Mouse (Mus musculus): ENCODE data around the gene Prpf19.

The Prpf19 gene

DNA sequence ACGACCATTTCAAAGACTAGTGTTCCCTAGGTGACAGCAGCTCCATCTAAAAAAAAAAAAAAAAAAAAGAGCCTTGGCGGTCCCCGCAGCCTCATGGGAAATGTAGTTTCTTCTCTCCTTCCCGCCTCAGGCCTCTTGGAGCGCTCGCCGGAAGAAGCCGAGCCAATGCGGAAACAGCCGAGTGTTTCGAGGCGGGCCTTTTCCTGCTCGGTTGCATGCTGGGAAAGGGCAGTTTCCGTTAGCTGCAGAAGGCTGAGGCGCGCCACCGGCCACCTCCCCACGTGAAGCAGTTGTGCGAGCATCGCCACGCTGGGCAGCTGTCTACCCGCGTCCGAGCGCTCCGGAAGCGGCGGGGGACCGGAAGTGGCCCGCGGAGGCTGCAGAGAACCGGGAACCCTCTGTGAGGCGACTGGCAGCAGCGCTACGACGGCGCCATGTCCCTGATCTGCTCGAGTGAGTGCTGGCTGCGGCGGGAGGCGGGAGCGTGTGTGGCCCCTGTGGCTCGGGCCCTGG lies at the start of gene Prpf19:
Prpf19 (plus strand) TSS at position 216 of the 513 bp plus-strand sequence.
- DNase-seq, result peak; percentile 99 to 100

DNA sequence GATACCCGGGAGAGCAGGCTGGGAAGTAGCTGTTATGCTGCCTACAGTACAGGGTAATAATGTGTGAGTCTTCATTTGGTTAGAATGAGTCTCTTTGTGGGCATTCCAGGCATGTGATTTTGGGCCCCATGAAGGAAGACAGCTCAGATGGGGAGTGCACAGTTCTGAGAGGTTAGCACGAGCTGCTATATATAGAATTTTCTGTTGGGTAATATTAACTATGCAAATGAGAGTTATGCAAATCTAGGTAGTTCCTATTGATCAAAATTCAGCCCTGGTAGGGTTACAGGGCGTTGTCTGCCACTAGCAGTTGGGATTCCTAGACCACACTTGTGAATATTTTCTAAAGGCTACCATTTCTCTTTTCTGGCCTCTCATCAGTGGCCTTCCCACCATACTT lies 49.6 kb upstream of the Prpf19 start:
- no peak for DNase-seq

- no peak for DNase-seq
Observed at GRCm38 (mm10) chr19:10846150-10846549, 48.9 kb upstream of the Prpf19 start.

DNA sequence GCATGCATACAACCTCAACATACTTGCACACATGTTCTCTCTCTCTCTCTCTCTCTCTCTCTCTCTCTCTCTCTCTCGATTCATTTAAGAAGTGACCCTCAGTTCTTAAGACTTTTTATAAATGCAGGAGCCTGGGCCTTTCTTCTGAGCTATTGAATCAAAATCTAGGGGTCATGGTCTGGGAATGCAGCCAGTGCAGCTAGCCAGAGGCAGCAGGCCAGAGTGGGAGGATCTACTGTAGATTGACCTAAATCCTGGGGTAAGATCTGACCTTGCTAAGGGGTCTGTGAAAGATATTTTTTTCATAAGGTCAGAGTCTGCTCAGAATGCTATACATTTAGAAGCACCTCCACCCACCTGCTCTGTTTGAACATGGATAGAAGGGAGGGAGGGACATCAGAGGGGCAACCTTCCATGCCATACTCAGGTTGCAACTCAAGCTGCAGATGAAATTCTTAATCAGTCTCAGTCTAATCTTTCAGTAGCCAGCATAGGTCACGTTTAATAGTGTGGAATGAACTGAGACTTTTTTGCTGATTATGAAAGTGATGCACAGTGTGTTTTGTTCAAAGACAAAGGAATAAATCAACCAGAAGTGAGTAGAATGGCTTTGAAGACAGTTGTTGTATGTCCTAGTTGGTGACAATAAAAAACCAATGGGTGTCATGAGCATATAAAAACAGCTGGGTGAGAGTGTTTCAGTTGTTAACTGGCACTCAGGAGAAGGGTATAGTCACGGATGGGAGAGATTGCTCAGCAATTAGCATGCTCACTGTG lies 47.5 kb upstream of the Prpf19 start:
- peak in 1 of 2 experiments; percentile 59 for DNase-seq

- DNase-seq, result no peak
Observed at GRCm38 (mm10) chr19:10855422-10855821, 39.6 kb upstream of the Prpf19 start.

- peak in 1 of 2 experiments; percentile 36 for DNase-seq
Observed at GRCm38 (mm10) chr19:10856520-10856919, 38.5 kb upstream of the Prpf19 start.

DNA sequence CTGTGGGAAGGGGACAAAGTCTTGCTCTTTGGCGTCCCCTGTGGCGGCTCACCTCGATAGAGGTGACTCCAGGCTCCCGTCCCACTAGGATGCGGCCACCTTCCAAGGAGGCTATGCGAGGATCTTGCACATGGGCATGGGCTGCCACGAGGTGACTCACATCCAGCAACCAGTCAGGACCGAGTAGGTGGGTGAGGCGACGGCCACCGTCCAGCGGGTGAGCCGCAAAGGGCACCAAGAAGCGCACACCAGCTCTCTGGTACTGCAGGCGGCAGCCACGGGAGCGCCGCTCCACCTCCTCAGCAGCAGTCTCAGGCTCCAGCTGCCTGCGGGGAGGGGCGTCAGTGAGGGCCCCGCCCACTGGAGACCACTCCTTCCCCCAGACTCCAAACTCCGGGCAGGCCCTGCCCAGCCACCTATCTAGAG lies 34.9 kb upstream of the Prpf19 start:
- peak; percentile 37 to 60 for DNase-seq

DNA sequence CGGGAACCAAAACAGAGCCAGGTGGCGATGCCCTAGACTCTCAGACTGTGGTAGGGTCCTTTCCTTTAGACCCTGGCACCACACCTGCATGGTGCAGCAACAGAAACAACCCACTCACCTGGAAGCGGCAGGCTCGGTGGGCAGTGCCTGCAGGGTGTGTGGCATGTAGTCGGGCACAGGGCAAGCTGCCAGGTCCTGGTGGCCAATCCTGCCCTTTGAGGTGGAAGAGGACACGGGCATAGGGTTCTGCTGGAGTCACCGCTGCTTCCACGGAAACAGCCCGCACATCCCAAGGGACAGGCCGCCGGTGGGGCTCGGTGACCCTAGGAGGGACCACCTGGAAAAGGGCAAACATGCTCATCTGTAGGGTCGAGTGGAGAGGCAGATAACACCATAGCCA lies 28.7 kb upstream of the Prpf19 start:
- peak; percentile 82 to 88 for DNase-seq

- peak; percentile 45 to 53 for DNase-seq
Observed at GRCm38 (mm10) chr19:10867946-10868622, 26.9 kb upstream of the Prpf19 start.

DNA sequence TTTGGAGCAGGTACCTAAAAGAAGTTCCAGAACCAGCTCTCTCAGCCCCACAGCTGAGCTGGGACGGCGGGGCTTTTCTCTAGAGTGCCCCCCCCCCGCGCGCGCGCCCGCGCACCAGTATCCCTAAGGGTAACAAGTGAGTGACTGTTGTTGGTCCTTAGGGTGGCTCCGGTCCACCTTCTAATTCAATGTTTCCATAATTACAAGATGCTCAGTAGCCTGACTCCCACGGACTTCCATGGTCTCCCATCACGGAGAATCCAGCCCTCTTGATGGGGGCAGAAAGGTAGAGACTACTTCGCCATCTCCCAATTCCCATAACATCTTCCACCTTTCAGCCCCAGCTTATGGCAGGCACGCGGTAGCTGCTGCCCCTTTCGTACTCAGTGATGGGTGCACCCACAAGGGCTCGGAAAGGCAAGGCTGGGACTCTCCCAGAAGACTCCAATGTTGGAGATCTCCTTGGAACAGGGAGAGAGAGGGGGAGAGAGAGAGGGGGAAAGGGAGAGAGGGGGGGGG lies 26.3 kb upstream of the Prpf19 start:
- DNase-seq, result peak; percentile 66 to 76

DNA sequence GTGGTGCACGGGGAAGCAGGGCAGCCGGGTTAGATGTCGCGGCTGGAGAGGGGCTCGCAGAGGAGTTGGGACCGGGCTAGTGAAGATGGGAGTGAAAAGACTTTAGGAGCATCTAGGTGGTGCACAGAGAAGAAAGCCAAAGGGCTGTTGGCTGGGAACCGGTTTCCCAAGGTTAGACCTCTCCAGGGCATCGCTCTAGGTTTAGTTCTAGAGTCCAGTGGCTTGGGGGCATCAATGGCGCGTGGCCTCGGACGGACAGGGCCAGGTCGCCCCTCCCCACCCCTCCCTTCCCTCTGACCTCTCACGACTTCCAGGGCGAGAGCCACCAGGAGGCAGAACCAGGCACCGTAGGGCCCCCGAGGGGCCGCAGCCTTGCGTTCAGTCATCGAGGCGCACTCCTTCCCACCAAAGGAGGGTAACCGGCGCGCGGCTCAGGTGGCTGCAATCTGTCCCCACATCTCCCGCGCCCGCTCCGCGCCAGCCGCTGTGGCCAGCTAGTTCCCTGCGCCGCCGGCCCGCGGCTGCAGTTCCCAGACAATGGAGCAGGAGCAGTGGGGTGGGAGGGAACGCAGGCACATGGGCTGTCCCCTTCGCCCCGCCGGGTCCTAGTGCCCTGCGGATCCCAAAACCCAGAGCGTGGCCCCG lies 25.7 kb upstream of the Prpf19 start:
- DNase-seq, result peak; percentile 94 to 96

- DNase-seq, result peak in 1 of 2 experiments; percentile 72
Observed at GRCm38 (mm10) chr19:10869886-10870527, 25.0 kb upstream of the Prpf19 start, which contains the start of gene Tmem132a. Gene Tmem132a (minus strand): TSS chr19:10869940.

- DNase-seq, result peak in 1 of 2 experiments; percentile 48
Observed at GRCm38 (mm10) chr19:10870676-10871075, 24.4 kb upstream of the Prpf19 start.

DNA sequence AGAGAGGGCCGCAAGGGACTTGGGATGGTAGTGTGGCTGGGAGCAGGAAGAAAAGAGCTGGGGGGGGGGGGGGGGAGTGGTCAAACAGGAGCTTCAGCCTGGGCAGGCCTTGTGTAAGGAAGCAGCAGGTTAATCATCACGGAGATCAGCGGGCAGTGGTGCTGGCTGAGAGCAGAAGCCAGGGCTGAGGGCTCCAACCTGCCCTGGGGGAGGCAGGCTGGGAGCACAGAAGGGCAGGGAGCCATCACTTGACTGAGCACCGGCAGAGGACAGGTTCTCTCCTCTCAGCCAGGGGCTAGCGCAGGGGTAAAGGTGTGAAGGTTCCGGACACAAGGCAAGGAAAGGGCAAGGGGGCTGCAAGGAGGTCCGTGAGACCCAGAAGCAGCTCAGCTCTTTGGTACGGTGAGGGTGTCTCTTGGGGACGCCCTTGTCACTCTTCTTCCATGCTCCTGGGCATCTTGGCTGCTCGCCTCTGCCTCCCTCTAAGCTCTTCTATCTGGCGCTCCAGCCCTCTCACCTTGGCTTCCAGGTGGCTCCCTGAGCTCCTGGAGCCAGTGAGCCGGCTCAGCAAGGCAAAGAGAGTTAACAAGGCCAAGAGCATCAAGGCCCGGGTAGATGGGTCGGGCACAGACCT lies 23.6 kb upstream of the Prpf19 start:
- peak; percentile 69 to 70 for DNase-seq

DNA sequence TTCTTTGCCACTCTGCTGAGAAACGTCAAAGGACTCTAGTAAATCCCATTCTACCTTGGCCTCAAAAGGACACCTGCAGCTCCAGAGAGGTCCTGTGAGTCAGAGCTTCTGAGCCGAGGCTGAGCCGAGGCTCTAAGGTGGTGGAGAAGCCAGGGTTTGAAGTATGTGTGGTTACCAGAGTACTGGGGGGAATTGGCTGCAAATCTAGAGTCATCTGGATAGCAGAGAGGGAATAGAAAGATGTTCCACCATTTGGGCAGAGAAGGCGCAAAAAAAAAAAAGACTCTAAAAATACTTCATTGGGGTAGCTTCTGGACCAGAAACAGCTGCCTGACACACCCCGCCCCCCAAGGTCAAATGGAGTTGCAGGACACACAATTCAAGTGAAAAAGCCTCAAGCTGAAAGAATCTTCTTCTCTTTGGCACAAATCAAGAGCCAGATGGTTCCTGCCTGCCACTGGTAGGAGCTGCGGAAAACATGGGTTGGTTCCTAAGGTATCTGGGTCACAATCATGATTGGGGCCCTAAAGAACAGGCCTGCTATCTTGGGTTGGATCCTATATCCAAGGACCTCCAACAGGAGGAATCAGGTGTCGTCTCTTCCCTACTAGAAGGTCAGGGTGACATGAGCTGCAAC lies 16.7 kb upstream of the Prpf19 start:
- peak; percentile 79 to 80 for DNase-seq

DNA sequence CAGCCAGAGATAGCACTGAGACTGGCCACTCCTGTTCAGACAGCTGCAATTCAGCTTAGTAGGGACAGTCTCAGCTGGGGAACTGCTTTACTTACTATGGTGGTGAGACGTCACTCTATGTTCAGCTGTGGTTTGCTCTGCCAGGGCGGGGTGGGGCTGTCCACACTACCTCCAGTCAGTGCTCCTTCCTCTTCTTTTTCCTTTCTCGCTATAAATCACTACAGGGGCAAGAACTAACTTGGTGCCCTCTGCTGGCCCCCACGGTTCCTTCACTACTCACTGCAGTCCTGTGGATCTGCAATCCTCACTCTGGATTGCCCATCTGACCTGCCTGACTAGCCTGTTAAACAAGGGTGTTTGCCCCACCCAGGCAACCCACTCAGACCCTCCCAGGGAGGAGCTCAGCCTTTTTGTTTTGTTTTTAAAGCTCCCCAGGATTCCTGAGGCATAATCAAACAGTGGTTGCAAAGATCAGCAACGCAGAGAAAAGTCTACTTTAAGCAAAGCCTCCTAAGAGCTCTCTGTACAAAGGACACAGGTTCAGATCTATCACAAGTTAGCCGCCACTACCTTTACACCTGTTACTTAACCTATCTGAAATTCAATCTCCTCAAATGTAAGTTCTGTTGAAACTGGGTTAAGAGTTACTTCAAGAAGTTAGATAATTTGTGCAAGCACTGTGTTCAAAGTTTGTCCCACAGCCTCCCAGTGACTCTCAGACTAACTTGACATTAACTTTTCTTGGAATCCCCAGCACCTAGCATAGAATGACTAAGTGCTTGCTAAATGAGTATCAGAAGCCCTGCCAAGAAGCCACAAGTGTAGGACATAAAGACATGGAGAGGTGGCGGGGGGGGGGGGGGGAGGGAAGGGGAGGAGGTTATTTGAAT lies 14.7 kb upstream of the Prpf19 start:
- DNase-seq, result peak; percentile 78 to 81

DNA sequence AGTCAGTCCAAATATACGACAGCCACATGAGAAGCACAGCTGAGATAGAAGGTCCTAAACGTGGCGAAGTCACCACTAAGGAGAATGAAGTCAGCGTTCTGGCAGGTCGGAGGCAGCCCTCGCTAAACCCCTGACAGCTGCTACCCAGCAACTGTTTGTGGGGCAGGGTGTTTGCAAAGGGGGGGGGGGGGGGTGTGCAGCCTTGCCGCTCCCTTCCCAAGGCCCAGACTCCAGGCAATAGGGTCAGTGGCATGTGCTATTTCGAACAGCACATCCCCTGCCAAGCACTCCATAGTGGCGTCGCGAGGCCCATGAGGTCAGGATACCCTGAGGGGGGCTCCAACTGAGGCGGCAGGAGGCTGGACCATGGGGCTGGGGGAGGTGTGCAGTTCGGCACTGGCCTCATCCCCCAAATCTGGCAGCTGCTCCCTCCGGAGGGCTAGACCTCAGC lies 14.0 kb upstream of the Prpf19 start:
- no peak for DNase-seq

DNA sequence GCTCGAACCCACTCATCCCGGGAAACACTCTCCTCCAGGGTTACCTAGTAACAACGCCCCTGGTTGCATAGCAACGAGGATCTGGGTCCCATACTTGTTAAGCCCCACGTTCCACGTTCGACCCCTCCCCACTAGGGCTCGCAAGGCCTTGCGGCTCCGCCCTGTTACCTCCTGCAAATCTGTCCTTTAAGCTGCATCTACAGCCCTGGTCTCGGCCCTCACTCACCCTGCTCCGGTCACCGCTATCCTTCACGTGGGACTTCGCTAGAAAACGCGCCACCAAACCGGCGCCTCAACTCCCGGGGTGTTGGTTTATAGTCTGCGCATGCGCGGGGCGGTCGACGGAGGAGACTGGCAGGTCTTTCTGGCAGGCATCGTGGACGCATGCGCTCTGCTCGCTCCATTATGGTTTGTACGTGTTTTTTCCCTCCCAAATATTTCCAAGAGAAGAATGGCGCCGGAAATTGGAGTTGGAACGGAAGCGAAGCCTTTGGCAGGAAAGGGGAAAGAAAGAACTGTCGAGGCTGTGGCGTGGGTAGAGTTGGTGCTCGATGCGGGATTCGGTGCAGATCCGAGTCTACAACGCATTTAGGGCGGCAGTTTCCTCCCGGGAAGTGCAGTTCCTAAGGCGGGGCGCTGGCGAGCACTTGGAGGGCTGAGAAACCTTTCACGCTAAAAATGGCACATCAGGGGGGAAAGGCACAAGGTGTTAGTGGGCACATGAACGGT lies 13.4 kb upstream of the Prpf19 start, which contains the start of gene Tmem109:
Tmem109 (minus strand) TSS at position 576 of the 729 bp plus-strand sequence.
- peak; percentile 94 to 97 for DNase-seq

DNA sequence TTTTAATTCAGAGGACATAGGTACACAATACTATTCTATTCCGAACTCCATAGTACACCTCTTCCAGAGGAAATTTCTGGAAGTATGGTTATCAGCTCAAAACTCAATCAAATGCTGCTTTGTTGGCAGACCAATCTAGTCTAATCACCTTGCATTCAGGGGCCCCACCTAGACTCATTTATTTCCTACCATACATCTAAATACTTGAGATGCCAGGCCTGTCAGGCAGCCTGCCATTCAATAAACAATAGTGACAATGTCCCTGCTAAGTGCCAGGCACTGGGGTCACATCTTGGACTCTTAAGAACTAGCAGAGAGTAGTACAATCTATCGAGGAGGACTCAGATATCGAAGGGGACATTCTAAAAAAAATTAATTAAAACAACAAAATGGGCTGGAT lies 2.8 kb upstream of the Prpf19 start:
- DNase-seq, result no peak
